Mouse (Mus musculus) intestine, postnatal 0 days (tissue): Measurements from ENCODE around the gene Glis3. TPM values are rescaled to one million over a fixed set of nuclear protein-coding genes. Genes with fewer than 3 reads are reported as not detected.

Experiments
- ATAC-seq: fragments of 200-750 bp; cut with Nextera tagmentation; 2 replicates; pipeline ENCODE4 v1.8.0; 2017; ENCODE audit warnings: mild to moderate bottlenecking, moderate TSS enrichment, moderate library complexity
- H3K27ac ChIP-seq: fragments of 300-500 bp; sonication (generic); 2 replicates; pipeline ENCODE4 v1.5.1; 2014; ENCODE audit warnings: mild to moderate bottlenecking, low read depth, low read length, moderate library complexity
- H3K27me3 ChIP-seq: fragments of 300-500 bp; sonication (generic); replicated peaks from 2 replicates; pipeline ENCODE4 v1.6.1; 2014; ENCODE audit warnings: low read length, mixed read lengths; ENCODE audit not compliant: control insufficient read depth, insufficient read depth
- H3K36me3 ChIP-seq: fragments of 300-500 bp; sonication (generic); 2 replicates; pipeline ENCODE4 v1.6.1; 2014; ENCODE audit warnings: mild to moderate bottlenecking, moderate library complexity; ENCODE audit not compliant: control insufficient read depth, insufficient read depth
- H3K4me1 ChIP-seq: fragments of 300-500 bp; sonication (generic); replicated peaks from 2 replicates; pipeline ENCODE4 v1.6.1; 2014; ENCODE audit warnings: antibody characterized with exemption, low read length, mixed read lengths; ENCODE audit not compliant: control insufficient read depth, insufficient read depth
- H3K4me2 ChIP-seq: fragments of 300-500 bp; sonication (generic); replicated peaks from 2 replicates; pipeline ENCODE4 v1.6.1; 2014; ENCODE audit warnings: low read depth, mild to moderate bottlenecking, moderate library complexity
- H3K4me3 ChIP-seq: fragments of 300-500 bp; sonication (generic); 2 replicates; pipeline ENCODE4 v1.5.1; 2014; ENCODE audit warnings: low read depth, low read length
- H3K9ac ChIP-seq: fragments of 300-500 bp; sonication (generic); 2 replicates; pipeline ENCODE4 v1.6.1; 2014; ENCODE audit warnings: mild to moderate bottlenecking, low read depth, low read length
- H3K9me3 ChIP-seq: fragments of 300-500 bp; sonication (generic); 2 replicates; pipeline ENCODE4 v1.6.1; 2016; ENCODE audit warnings: mixed run types; ENCODE audit not compliant: control insufficient read depth
- CTCF ChIP-seq: sonication (generic); IDR thresholded peaks from 2 replicates; pipeline ENCODE4 v1.5.1; 2016; ENCODE audit warnings: low read depth, mild to moderate bottlenecking, control low read depth, antibody characterized with exemption, moderate library complexity
- WGBS: fragments of 180-500 bp; shearing (Covaris S2); extraction: QIAGEN DNeasy Blood & Tissue Kit; methylation state at CpG from one replicate; pipeline ENCODE4 v1.1.7; 2014; 5-methylcytosine and 5-hydroxymethylcytosine counted together
- polyA plus RNA-seq: library from polyadenylated mRNA; unstranded; fragments of >200 nt; fragmentation: Nextera tagmentation; extraction: Ambion mirVana; gene quantifications from 2 replicates; pipeline ENCODE4 v1.2.1, GENCODE M21; 2015

Glis3 gene
- polyA plus RNA-seq, 1 experiment from 2014 or later, result 0.86 TPM

- Histone ChIP-seq H3K4me3 (no peak overlapping the region), H3K9ac (no peak overlapping the region), H3K27ac (no peak overlapping the region), H3K4me1 (no peaks in the 10 kb centered on the region), H3K9me3 (no peaks in the 10 kb centered on the region), H3K4me2 (no peak overlapping the region), H3K27me3 (no peaks in the 10 kb centered on the region), H3K36me3 (no peaks in the 10 kb centered on the region)
- ATAC-seq, result no peak
- TF ChIP-seq CTCF, result no peak
- WGBS, result 68% methylated on average over 5 of the region's 5 CpGs
These were observed 302.0 kb downstream of the Glis3 start for GRCm38 (mm10) chr19:28377788-28378295.

DNA sequence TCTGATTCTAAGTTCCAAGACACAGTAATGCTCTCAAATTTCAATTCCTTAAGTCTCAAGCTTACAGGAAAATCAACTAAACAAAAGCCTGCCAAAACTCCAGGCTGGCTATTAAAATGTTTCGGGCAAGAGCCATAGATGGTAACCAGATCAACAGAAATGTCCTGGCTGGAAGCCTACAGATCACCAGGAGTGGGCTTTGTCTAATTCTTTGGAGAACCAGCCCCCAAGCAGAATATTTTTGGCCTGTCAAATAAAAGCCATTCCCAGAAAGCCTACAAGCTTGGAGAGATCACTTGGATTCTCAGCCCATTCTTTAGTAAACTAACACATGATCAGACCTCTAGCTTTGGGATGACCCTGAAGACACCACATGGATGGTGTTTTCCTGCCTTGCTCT, 303.5 kb downstream of the Glis3 start:
- H3K9me3 ChIP-seq, result no peaks in the 10 kb centered on the region
- H3K27ac ChIP-seq, result no peak overlapping the region
- no peaks in the 10 kb centered on the region for H3K36me3 ChIP-seq
- no peak for ATAC-seq
- 93% methylated on average over 1 of the region's 1 CpGs for WGBS
- TF ChIP-seq CTCF, result no peak
- no peaks in the 10 kb centered on the region for H3K4me1 ChIP-seq
- H3K4me2 ChIP-seq, result no peak overlapping the region
- H3K4me3 ChIP-seq, result no peak overlapping the region
- H3K9ac ChIP-seq, result no peak overlapping the region
- H3K27me3 ChIP-seq, result no peaks in the 10 kb centered on the region

- 89% methylated on average over 2 of the region's 2 CpGs for WGBS
- Histone ChIP-seq H3K36me3 (no peaks in the 10 kb centered on the region), H3K4me3 (no peak overlapping the region), H3K9me3 (no peaks in the 10 kb centered on the region), H3K4me2 (no peak overlapping the region), H3K9ac (no peak overlapping the region), H3K27ac (no peak overlapping the region), H3K27me3 (no peaks in the 10 kb centered on the region), H3K4me1 (no peaks in the 10 kb centered on the region)
- TF ChIP-seq CTCF, result no peak
- no peak for ATAC-seq
These were observed 304.1 kb downstream of the Glis3 start for GRCm38 (mm10) chr19:28375746-28376145.

GRCm38 (mm10) chr19:28374524-28374923, 305.4 kb downstream of the Glis3 start:
- Histone ChIP-seq H3K4me3 (no peak overlapping the region), H3K27me3 (no peaks in the 10 kb centered on the region), H3K4me1 (no peaks in the 10 kb centered on the region), H3K9me3 (no peaks in the 10 kb centered on the region), H3K36me3 (no peaks in the 10 kb centered on the region), H3K9ac (no peak overlapping the region), H3K4me2 (no peak overlapping the region), H3K27ac (no peak overlapping the region)
- no peak for TF ChIP-seq CTCF
- ATAC-seq, result no peak
- 69% methylated on average over 2 of the region's 2 CpGs for WGBS

- ATAC-seq, result no peak
- Histone ChIP-seq H3K4me2 (no peak overlapping the region), H3K4me3 (no peak overlapping the region), H3K9me3 (no peaks in the 10 kb centered on the region), H3K36me3 (no peaks in the 10 kb centered on the region), H3K9ac (no peak overlapping the region), H3K4me1 (no peaks in the 10 kb centered on the region), H3K27me3 (no peaks in the 10 kb centered on the region), H3K27ac (no peak overlapping the region)
- no peak for TF ChIP-seq CTCF
- WGBS, result 73% methylated on average over 4 of the region's 4 CpGs
These were observed 311.7 kb downstream of the Glis3 start for GRCm38 (mm10) chr19:28368215-28368614.

DNA sequence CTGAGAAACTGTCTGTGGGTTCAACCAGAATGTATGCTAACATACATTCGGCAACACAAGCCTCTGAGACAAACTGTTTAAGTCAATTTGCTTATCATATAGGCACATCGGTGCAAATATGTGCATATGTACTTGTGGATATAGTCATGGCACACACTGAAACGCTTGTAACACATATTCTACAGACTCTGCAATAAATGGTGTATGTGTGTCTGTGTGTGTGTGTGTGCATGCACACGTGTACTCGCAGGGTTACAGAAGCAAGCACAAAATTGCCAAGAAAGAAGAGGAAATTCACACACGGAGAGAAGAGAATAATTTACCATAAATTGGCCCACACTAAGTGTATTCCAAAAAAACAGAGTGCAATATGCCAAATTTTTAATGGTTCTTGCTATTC, 312.6 kb downstream of the Glis3 start:
- no peak for ATAC-seq
- Histone ChIP-seq H3K4me2 (no peak overlapping the region), H3K27me3 (no peaks in the 10 kb centered on the region), H3K9me3 (no peaks in the 10 kb centered on the region), H3K9ac (no peak overlapping the region), H3K27ac (no peak overlapping the region), H3K36me3 (no peaks in the 10 kb centered on the region), H3K4me3 (no peak overlapping the region), H3K4me1 (no peaks in the 10 kb centered on the region)
- TF ChIP-seq CTCF, result no peak
- WGBS, result 84% methylated on average over 6 of the region's 6 CpGs

DNA sequence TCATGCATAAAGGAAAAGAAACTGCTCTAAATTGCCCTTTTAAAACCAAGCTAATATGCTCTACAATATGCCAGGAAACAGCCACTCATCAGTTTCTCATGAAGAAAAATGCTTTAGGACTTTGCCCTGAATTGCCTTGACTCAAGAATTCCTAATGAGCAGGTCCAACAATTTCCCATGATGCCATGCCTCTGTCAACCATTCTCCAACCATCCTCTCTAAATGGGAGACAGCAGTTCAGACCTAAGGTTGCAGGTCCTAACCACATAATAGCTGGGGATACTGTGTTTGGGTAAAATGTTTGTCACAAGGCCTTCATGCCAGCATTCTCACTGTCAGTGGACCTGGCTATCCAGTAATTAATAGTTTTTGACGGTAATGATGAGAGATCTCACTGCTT, 313.1 kb downstream of the Glis3 start:
- no peak for ATAC-seq
- H3K27me3 ChIP-seq, result no peaks in the 10 kb centered on the region
- no peak overlapping the region for H3K4me3 ChIP-seq
- H3K9ac ChIP-seq, result no peak overlapping the region
- WGBS, result 86% methylated on average over 1 of the region's 1 CpGs
- H3K9me3 ChIP-seq, result no peaks in the 10 kb centered on the region
- H3K4me2 ChIP-seq, result no peak overlapping the region
- H3K27ac ChIP-seq, result no peak overlapping the region
- TF ChIP-seq CTCF, result no peak
- H3K4me1 ChIP-seq, result no peaks in the 10 kb centered on the region
- no peaks in the 10 kb centered on the region for H3K36me3 ChIP-seq
